Mouse (Mus musculus) gastrocnemius, postnatal 4 days (tissue): ENCODE measurements around the gene C2cd4d. TPM values are rescaled to one million over a fixed set of nuclear protein-coding genes. Genes with fewer than 3 reads are reported as not detected.

Experiments
- DNase-seq, 2 experiments: peaks; one replicate each; pipeline ENCODE4 v3.0.0; 2021 to 2022; ENCODE audit warnings: low spot score in 2 of 2, mixed read lengths in 2 of 2
- long read RNA-seq, 2 experiments: library from polyadenylated mRNA; stranded (forward); transcript quantifications; one replicate each; pipeline ENCODE4 v2.0.0; 2021
- total RNA-seq, 2 experiments: library from RNA; stranded (reverse); gene quantifications; 2 replicates each; pipeline ENCODE4 v1.2.3; 2021

C2cd4d gene
- total RNA-seq = under 1 TPM; 0.47 to 0.64 TPM
- long read RNA-seq, experiment 1 = 0 reads
- long read RNA-seq, experiment 2 = 0 reads

DNA sequence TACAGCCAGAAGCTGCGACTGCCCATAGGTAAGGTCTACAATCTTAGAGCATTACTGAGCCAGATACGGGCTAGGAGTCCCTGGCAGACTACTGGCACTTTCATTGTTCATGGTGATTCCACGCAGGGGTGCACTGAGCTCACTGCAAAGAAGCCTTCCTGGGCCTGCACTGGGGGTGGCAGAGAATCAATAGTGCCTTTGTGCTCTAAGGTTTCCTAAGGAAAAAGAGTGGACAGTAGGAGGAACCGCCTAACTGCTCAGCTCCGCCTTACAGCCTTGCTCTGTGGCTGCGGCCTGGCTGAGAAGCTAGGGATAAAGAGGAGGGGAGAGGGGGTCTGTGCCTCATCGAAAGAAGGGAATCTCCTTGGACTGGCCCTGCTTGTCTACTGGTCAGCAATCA lies at the start of gene C2cd4d:
TSS of gene C2cd4d (plus strand) at position 301 of the 400 bp plus-strand sequence.
- DNase-seq = no peak

DNA sequence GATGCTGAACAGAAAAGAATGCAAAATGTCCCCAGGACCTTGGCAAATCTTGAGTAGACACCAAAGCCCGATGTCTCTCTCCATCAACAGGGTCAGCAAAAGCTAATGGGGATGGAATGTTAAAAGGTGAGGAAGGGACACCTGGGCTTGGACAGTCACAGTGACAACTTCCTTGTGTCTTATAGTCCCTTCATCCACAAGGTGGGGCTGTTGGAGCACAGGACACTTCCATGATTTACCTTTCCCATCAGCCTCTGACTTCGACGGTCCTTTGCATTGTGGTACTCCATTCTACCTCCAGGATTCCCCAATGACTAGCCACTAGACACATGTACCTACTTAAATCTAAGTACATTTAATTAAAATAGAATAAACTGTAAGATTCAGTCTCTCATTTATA lies 33.6 kb upstream of the C2cd4d start:
- no peak for DNase-seq

DNA sequence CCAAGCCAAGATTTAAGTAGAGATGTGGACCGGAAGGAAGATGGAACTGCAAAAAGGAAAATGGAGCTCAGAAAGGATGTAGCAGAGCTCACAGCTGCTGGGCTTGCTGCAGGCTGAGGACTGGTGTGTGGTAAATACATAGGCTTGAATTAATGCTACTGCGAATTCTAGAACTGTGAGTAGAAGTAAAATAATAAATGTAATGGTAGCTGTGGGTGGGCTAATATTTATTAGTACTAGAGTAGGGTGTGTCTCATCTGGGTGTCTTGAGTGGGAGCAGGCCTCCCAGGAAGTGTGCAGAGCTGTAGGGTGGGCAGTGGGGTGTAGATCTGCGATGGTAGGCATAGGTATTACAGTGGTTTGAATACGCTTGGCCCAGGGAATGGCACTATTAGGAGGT lies 27.8 kb upstream of the C2cd4d start:
- no peak for DNase-seq

DNA sequence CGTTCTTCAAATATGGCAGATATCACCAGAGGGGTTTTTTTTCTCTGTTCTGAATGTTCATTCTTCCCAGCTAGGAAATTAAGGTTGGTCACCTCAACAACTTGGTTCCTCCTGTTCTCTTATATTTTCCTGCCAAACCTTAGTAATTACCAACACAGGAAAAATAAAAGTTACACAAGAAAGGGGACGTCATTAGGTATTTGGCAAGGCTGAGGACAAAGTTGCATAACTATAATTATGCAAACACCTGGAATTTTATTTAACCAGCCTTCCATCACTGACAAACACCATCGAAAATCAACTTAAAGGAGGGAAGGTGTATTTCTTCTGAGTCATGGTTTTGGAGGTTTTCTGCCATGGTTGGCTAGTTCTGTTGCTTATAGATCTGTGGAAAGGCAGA lies 23.7 kb upstream of the C2cd4d start:
- no peak for DNase-seq

DNA sequence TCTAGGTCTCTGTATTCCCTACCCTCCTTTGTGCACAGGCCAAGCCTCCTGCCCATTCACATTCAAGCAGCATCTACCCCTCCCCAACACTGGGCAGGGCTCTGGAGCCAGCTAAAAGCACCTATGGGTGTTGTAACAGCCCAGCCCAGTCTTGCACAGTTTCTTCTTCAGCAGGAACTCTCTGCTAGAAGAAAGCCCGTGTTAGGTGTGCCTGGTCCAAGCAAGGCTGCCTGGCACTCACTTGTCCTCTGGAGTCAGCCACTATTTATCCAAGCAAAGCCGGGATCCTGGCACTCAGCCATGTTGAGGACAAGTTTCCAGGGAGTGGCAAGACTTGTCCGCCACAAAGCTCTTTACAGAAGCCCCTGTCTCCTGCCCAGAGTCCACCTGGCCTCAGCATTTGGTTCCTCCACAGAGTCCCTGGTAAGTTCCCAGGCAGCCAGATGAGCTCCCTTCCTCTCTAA lies 20.2 kb upstream of the C2cd4d start, which contains the start of gene Them5:
TSS of gene Them5 (plus strand) at position 141 of the 464 bp plus-strand sequence.
- DNase-seq = no peak

DNA sequence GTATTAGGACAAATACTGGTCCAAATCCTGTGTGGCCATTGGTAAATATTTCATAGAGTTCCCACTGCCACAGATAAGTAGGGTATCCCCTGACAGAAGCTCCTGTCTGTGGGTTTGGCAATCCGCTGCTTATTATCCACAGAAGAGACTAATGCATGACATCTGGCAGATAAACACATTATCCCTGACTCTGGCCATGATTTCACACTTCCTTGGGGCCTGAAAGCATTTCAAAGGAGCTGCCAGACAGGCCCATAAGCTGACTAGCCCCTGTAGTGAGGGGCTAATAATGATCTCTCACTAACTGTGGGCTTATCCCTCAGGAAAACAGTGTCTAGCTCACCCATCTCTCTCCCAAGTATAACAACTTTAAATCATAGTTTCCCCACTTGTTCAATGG lies 19.7 kb upstream of the C2cd4d start:
- DNase-seq = no peak

DNA sequence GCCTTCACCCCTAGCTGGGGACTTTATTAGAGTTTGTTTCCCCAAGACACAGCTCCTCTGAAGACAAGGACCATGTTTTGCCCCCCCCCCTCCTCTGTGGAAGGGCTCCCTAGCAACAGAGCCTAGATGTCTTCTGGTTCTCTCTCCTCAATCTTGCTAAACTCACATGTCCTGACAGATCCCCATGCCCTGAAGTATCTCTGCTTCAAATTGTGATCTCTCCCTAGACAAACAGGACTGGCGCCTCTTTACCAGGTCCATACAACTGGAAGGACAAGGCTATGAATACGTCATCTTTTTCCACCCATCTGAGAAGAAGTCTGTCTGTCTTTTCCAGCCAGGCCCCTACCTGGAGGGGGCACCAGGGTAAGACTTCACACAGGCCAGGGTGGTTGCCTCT lies 18.1 kb upstream of the C2cd4d start:
- DNase-seq = no peak

DNA sequence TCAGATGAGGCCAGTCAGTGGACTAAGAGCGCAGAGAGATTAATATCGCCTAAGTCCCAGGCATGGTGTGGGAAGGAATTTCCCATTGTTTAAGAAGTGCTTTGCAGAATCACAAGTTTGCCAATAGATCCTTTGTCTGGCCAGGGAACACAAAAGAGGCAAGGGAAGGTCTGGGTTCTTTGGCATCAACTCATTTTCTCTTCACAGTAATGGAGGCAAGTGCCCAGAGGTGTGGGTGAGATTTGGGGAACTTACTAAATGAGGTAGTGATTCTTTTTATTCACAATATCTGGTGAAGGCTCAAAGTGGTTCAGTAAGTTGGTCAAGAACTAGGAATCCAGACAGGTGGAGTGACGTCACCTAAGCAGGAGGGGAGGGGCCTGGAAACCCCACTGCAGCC lies 17.3 kb upstream of the C2cd4d start:
- no peak for DNase-seq

DNA sequence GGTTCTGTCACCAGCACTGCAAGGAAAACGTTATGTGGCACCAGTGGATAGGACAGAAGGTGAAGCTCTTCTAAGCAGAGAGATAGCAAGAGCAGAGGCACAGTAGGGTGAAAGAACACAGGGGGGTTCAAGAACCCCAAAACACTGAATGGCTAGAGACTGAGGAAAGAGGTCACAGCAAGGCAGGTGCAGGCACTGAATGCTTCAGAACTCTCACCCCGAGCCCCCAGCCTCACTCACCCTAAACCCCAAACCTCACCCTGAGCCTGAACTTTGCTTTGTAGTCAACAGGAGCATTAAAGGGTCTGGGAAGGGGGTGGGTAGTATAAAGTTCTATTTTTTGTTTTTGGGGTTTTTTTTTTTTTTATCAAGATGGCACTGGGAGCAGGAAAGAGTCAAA lies 14.1 kb upstream of the C2cd4d start:
- no peak for DNase-seq

DNA sequence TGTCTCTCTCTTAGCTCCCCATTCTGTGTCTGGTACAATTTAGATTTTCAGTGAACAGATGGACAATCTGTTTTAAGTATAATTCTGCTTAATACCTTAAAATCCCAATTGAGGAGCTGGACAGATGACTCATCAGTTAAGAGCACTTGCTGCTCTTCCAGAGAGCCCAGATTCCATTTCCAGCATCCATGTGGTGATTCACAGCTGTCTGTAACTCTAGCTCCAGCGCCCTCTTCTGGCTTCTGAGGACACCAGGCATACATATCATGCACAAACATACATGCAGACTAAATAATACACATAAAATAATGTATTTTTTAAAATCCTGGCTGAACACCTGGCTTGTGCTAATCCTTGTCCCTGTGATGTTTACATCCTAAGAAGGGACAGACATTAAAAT lies 1.4 kb upstream of the C2cd4d start:
- DNase-seq = no peak

DNA sequence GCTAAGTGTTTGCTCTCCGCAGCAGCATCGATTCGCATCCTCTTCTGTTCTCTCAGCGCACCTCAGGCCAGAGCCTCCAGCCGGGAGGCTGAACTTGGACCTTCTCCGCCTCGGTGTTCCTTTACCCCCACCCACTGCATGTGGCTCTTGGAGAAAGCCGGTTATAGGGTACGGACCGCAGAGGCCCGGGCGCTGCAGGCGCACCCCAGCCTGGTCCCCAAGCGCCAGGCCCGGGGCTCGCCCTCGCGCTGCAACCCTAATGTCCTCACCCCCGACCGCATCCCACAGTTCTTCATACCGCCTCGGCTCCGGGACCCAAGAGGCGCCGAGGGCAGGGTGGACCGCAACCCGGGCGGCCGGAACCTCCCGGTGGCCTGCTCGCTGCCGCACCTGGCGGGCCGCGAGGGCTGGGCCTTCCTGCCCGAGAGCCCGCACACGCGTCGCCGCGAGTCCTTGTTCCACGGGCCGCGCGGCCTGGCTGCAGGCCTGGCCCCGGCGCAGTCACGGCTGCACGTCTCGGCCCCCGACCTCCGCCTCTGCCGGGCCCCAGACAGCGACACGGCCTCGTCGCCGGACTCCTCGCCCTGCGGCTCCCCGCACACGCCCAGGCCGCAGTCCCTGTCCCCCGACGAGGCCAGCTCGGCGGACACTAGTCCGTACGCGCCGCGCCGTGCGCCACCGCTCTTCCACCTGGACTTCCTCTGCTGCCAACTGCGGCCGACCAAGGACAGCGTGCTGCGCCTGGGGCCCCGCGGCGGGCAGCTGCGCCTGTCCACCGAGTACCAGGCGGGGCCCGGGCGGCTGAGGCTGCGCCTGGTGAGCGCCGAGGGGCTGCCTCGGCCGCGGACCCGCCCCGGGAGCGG lies 1.3 kb downstream of the C2cd4d start:
- peak; percentile 37 to 61 for DNase-seq

DNA sequence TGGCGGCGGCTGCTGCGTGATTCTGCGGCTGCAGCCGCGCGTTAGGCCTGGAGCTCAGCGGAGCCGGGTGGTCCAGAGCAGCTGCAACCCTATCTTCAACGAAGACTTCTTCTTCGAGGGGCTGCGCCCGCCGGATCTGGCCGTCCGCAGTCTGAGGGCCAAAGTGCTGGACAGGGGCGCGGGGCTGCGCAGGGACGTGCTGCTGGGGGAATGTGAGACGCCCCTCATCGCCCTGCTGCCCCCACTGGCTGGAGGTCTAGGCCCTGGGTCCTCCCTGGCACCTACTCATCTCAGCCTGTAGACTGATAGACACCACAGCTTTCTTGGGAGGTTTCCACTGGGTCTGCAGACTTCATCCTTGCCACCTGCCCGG lies 1.9 kb downstream of the C2cd4d start:
- peak in 1 of 2 experiments; percentile 28 for DNase-seq

DNA sequence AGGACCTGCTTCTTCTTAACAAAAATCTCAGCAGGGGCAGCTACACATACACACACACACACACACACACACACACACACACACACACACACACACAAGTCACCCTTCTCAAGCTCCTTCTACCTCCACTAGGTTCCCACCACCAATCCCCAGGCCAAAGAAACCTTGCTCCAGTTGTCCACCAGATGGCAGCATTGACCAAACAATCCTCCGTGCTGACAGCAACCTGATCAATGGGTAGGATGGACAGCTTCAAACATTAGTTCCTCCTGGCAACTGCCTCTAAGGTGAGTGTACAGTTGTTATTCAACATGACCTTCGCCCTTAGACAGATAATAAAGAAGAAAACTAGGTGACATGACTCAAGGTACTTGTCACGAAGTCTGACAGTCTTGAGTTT lies 4.5 kb downstream of the C2cd4d start:
- DNase-seq = peak; percentile 42 to 54

DNA sequence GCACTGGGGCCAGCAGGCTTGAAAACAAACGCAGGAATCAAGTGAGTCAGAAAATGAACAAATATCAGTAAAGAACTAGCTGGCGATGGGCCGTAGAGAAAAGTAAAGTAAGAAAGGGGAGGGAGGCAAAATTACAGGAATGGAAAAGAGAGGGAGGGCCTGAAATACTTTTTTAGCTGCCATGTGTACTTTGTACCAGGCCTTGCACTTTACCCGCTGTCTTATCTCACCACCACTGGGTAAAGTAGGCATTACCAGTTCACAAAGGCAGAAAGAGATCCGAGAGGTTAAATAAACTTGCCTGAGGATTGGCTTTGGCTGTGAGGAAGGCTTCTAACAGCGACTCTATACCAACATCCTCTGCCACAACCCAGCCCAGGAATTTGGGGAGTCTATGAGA lies 5.3 kb downstream of the C2cd4d start:
- no peak for DNase-seq

DNA sequence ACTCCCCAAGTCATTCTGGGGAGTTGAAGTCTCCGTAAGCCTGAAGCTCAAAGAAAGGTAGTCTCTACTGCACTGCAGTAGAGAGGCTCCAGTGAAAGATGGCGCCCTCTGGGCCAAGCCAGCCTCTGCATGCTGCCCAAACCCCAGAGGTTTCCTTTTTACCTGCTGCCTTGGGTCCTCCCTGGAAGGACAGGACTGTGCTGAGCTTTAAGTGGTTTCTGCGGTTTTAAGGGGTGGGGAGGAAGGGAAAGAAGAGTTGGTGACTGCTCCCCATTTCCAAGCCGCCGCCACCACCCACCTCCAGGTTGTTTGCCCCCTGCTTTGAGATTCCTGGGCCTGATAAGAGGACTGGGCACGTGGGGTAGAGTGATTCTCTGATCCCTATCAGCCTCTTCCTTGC lies 6.4 kb downstream of the C2cd4d start:
- no peak for DNase-seq

DNA sequence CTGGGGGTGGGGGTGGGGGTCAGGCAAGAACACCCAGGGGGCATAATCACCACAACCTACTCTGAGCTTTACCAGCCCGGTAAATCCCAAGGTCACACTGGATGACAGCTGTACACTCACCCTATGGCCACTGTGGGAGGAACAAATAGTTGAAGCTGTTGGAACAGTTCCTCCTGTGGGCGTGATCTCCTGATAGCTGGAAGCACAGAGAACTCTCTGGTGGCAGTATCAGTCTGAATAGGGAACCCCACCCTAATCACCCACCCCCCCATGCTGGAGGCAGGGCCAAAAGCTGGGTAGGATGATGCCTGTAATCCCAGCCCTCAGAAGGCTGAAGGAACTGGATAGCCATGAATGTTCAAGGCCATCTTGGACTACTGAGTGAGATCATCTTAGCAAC lies 7.5 kb downstream of the C2cd4d start:
- no peak for DNase-seq

DNA sequence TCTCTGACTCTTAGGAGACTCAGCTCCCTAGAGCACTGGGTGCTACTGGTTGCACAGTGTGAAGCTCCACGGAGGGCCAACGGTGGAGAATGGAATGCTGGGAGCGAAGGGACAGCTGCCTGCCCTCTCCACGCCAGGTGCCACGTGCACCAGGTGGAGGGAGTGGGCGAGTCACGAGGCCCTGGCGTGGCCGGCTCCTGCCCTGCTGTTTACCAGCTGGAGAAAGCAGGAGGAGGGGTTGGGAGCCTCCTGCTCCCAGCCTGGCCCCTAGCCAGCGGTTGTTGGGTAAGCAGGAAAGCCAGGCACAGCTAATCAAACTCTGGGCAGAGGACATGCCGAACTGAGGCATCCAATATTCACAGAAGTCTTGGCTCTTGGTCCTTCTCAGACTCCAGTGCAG lies 9.4 kb downstream of the C2cd4d start:
- DNase-seq = peak; percentile 49 to 69

DNA sequence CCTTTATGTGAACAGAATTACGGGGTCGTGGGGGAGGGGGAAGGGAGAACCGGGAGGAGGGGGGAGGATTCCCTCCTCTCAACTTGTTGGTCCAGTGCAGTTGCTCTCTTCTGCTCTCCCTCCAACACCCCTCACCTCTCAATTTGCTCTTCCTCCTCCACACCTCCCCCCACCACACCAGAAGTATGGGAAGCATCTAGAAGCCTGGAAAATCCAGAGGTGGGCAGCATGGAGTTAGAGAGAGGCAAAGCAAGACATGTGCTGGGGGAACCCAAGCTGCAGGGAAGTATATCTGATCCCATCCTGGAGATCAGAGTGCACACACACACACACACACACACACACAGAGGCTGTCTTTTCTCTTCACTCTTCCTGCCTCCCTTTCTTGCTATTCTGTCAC lies 9.8 kb downstream of the C2cd4d start:
- no peak for DNase-seq

DNA sequence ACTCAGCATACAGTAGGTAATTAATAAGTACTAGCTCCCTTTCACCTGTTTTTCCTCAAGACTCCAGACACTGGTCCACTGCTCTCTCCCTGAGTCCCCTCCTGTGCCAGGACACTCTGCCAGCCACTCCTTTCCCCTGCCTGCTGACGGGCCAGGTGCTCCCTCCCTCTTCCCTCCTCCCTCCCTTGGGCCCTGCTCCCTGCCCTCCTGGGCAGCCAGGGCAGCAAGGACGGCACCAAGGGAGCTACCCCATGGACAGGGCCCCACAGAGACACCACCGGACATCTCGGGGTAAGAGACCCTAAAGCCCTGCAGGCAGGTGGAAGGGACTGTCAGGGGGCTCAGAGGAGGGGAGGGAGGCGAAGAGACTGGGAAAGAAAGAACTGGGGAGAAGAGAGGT lies 10.4 kb downstream of the C2cd4d start, which contains the start of gene Rorc:
TSS of gene Rorc (plus strand) at position 154 of the 400 bp plus-strand sequence.
- DNase-seq = no peak

DNA sequence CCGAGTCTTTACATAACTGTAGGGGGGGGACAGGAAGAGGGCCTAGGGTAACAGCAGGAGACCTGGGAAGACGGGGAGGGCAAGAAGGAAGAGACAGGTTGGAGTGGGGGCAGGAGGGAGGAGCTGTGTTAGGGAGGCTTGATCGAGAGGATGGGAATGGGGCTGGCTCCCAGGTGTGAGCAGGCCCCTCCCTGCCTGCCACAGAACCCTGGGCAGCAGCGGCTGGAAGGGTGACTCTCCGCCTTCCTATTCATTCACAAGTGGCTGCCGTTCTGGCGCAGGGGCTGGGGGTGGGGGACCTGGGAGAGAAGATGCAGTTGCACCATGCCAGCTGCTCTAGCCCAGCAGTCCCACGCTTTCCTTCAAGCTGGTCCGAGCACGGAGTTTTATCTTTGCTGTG lies 10.9 kb downstream of the C2cd4d start:
- no peak for DNase-seq

DNA sequence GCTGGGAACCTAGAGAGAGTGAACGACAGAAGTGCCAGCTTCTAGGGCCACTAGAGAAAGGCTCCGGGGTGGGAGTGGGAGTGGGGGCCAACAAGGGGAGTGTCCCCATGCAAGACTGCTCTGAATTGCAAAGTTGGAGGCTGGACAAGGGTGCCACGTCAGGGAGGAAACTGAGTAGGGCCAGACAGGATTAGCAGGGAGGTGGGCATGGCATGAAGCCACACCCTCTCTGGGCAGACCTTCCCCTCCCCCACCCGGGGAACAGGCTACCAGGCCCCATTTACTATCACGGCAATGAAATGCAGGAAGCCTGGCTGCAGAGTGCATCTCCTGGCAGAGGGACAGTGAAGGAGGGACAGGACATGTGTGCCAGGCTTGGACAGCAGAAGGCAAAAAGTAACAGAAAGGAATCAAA lies 11.4 kb downstream of the C2cd4d start:
- DNase-seq = peak; percentile 31 to 45

DNA sequence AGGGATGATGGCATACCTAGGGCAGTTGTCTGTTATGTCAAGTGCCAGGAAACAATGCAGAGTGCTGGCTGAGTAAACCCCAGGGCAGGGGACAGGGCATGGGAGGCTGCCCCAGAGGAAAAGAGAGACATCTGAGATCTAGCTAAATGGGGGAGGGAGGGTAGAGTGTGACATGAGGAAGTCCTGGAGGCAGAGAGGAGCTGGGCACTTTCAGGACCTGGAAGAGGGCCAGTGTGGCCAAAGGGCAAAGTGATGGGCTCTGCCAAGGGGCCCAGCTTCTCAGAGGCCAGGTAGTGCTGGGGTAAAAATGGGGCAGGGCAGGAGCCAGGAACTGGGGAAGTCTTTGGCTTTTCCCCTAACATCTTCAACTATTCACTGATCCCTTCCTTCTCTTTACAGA lies 12.4 kb downstream of the C2cd4d start:
- no peak for DNase-seq

DNA sequence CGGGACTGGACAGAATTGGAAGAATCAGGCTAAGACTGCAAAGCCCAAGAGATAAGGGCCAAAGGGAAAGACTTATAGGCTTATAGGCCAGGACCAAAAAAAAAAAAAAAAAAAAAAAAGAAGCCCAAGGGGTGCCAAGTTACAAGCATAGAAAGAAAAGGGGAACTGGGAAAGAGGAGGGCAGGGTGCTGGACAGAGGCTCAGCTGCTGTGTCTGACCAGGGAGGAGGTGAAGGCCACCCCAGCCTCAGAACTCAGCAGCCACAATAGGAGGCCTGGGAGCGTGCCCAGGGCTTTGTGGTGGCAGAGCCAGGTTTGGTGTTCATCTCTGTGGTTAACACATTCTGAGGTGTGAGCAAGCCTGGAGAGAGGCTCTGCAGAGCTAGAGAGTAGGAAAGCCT lies 12.9 kb downstream of the C2cd4d start:
- DNase-seq = no peak
